Mouse (Mus musculus) stomach, embryonic 16.5 days (tissue): ENCODE measurements around the gene Rimbp2. TPM values are rescaled to one million over a fixed set of nuclear protein-coding genes. Genes with fewer than 3 reads are reported as not detected.
A peak's percentile ranks its signal among the peaks of the same experiment; 100 is the strongest.
"Not testable (repeated sequence)": the region's sequence is repeated elsewhere in the genome, so short reads cannot be mapped to it uniquely, and the experiment has no call there.

Source experiments
- ATAC-seq: fragments of 200-750 bp; cut with Nextera tagmentation; 2 replicates; pipeline ENCODE4 v1.8.0; 2017; ENCODE audit warnings: moderate number of reproducible peaks, moderate TSS enrichment; ENCODE audit not compliant: insufficient read depth, low FRiP score
- H3K27ac ChIP-seq: fragments of 300-500 bp; sonication (generic); 2 replicates; pipeline ENCODE4 v1.5.1; 2014; ENCODE audit warnings: low read length
- H3K27me3 ChIP-seq: fragments of 300-500 bp; sonication (generic); 2 replicates; pipeline ENCODE4 v1.6.1; 2014; ENCODE audit warnings: low read length, control low read depth, mixed read lengths; ENCODE audit not compliant: control insufficient read depth, insufficient read depth
- H3K36me3 ChIP-seq: fragments of 300-500 bp; sonication (generic); 2 replicates; pipeline ENCODE4 v1.6.1; 2014; ENCODE audit warnings: low read length; ENCODE audit not compliant: control insufficient read depth, insufficient read depth
- H3K4me1 ChIP-seq: fragments of 300-500 bp; sonication (generic); 2 replicates; pipeline ENCODE4 v1.6.1; 2014; ENCODE audit warnings: low read length, control low read depth, mixed read lengths; ENCODE audit not compliant: control insufficient read depth, insufficient read depth
- H3K4me2 ChIP-seq: fragments of 300-500 bp; sonication (generic); 2 replicates; pipeline ENCODE4 v1.6.1; 2014; ENCODE audit warnings: low read depth, low read length, mixed read lengths
- H3K4me3 ChIP-seq: fragments of 300-500 bp; sonication (generic); replicated peaks from 2 replicates; pipeline ENCODE4 v1.5.1; 2014; ENCODE audit warnings: mild to moderate bottlenecking, low read length
- H3K9ac ChIP-seq: fragments of 300-500 bp; sonication (generic); 2 replicates; pipeline ENCODE4 v1.6.1; 2014; ENCODE audit warnings: low read length
- H3K9me3 ChIP-seq: fragments of 300-500 bp; sonication (generic); replicated peaks from 2 replicates; pipeline ENCODE4 v1.6.1; 2016; ENCODE audit warnings: low read length, control low read depth; ENCODE audit not compliant: control insufficient read depth
- WGBS: fragments of 180-500 bp; shearing (Covaris S2); extraction: QIAGEN DNeasy Blood & Tissue Kit; methylation state at CpG from one replicate; pipeline ENCODE4 v1.1.7; 2014; 5-methylcytosine and 5-hydroxymethylcytosine counted together
- polyA plus RNA-seq: library from polyadenylated mRNA; unstranded; fragments of >200 nt; fragmentation: Nextera tagmentation; extraction: Ambion mirVana; gene quantifications from 2 replicates; pipeline ENCODE4 v1.2.1, GENCODE M21; 2015

Rimbp2 gene
- polyA plus RNA-seq, 1 experiment from 2014 or later, result 0.39 TPM

DNA sequence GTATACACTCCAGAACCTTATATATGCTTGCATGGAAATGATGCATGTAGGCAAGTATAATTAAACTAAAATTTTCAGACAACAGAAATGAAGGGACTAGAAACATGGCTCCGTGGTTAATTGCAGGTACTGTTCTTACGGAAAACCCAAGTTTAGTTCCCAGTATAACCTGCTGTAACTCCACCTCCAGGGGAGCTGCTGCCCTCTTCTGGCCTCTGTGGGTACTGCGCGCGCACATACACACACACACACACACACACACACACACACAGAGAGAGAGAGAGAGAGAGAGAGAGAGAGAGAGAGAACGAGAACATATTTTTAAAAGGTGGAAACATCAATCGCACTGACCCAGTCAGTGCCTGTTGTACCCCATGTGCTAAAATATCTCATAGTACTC, 25.7 kb upstream of the Rimbp2 start:
- Histone ChIP-seq H3K9me3 (no peaks in the 10 kb centered on the region), H3K27ac (no peak overlapping the region), H3K9ac (no peak overlapping the region), H3K4me3 (no peak overlapping the region), H3K4me2 (no peak overlapping the region), H3K36me3 (no peaks in the 10 kb centered on the region), H3K27me3 (no peaks in the 10 kb centered on the region), H3K4me1 (no peaks in the 10 kb centered on the region)
- ATAC-seq, result no peak
- 99% methylated on average over 7 of the region's 7 CpGs for WGBS

DNA sequence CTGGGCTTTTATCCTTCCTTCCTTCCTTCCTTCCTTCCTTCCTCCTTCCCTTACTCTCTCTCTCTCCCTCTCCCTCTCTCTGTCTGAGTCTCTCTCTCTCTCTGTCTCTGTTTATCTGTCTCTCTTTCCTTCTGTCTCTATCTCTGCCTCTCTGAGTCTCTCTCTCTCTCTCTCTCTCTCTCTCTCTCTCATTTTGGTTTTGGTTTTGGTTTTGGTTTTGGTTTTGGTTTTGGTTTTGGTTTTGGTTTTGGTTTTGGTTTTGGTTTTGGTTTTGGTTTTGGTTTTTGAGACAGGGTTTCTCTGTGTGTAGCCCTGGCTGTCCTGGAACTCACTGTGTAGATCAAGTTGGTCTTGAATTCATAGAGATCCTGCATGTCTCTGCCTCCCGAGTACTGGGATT, 24.2 kb upstream of the Rimbp2 start:
- H3K27me3 ChIP-seq, H3K4me2 ChIP-seq, H3K4me3 ChIP-seq, H3K9me3 ChIP-seq, ATAC-seq, H3K27ac ChIP-seq, H3K4me1 ChIP-seq, H3K36me3 ChIP-seq, H3K9ac ChIP-seq: not testable (repeated sequence)
- WGBS, result 60% methylated on average over 1 of the region's 1 CpGs

DNA sequence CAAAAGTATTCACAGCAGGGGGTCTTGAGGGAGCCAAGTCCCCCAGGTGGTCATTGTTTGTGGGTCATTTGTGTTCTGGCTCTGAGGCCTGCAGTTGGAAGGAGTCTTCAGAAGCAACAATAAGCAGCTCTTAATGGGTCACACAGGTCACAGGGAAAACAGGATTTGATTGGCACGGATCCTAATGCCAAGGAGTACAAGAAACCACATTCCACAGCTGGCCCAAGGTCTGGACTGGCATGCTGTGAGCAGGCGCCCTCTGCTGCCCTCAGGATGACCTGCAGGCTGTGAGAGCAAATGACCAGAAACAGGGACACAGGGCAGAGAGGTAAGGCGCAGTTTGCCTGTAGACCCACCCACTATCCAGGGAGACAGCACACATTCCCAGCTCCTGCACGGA, 23.0 kb upstream of the Rimbp2 start:
- 31% methylated on average over 4 of the region's 4 CpGs for WGBS
- H3K27ac ChIP-seq, result no peak overlapping the region

DNA sequence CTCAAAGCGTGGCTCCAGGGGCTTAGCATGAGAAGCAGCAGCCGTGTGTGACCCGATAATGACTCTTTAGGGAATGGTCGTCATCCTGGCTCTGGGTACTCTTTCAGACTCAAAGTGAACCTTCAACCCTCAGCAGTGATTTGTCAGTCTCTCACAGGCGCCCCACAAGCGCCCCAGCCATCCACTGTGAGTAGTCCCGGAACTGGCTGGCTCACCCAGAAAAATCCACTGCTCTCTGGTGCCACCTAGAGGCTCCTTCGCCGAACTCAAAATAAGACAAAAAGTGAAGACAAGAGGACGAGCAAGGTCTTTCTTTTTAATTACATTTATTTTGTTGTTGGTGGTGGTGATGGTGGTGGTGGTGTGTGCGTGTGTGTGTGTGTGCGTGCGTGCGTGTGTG, 18.0 kb upstream of the Rimbp2 start:
- Histone ChIP-seq H3K36me3 (no peaks in the 10 kb centered on the region), H3K27me3 (no peaks in the 10 kb centered on the region), H3K27ac (no peak overlapping the region), H3K4me1 (no peaks in the 10 kb centered on the region), H3K9ac (no peak overlapping the region), H3K9me3 (no peaks in the 10 kb centered on the region), H3K4me3 (no peak overlapping the region), H3K4me2 (peak overlapping the region; percentile 24; the same call in 1 of the 2 replicates)
- 19% methylated on average over 14 of the region's 14 CpGs for WGBS
- ATAC-seq, result no peak

More for the DNA sequence above, 23.0 kb upstream of the Rimbp2 start:
- no peak overlapping the region for H3K9ac ChIP-seq
- no peak overlapping the region for H3K4me2 ChIP-seq
- no peaks in the 10 kb centered on the region for H3K9me3 ChIP-seq
- no peaks in the 10 kb centered on the region for H3K4me1 ChIP-seq
- no peaks in the 10 kb centered on the region for H3K27me3 ChIP-seq
- ATAC-seq, result no peak
- no peak overlapping the region for H3K4me3 ChIP-seq
- H3K36me3 ChIP-seq, result no peaks in the 10 kb centered on the region

DNA sequence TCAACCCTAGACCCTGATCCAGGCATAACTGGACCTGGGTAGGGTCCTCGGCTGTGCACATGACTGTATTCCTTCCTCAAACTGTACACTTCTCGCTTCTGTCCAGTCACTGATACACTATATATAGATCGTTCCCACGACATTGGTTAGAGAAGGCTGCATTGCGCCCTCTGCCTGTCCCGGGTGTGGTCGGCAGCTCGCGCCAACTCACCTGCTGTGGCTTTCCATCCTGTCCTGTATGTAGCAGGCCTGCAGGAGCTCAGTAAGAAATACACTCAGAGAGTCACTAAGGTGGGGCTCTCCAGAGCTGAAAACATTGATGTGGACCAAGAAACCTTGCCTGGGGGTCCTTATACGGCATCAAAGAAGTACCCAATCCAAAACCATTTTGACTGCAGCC, 17.6 kb upstream of the Rimbp2 start:
- WGBS, result 68% methylated on average over 10 of the region's 10 CpGs

DNA sequence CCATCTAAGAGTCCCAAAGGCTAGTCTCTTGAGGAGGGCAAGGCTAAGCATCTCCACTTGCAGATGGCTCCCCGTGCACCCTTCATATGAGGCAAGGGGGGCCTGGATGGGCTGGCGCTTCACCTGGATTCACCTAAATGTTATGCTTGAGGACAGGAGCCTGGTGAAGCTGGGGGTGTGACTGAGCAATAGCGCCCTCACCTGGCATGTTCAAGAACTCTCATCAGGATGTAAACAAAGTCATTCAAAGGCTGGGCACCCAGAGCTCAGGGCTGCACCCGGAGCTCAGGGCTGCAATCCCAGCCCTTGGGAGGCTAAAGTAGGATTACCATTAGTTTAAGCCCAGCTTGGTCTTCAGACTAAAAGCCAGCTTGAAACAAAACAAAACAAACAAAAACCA, 11.1 kb upstream of the Rimbp2 start:
- Histone ChIP-seq H3K4me1 (no peaks in the 10 kb centered on the region), H3K9ac (no peak overlapping the region), H3K36me3 (no peaks in the 10 kb centered on the region), H3K4me2 (no peak overlapping the region), H3K27ac (no peak overlapping the region), H3K4me3 (no peak overlapping the region), H3K27me3 (no peaks in the 10 kb centered on the region), H3K9me3 (peaks cover 12% of the 10 kb centered on the region; the same call in 1 of the 2 replicates)
- 53% methylated on average over 4 of the region's 4 CpGs for WGBS
- ATAC-seq, result no peak

More for the DNA sequence above, 17.6 kb upstream of the Rimbp2 start:
- no peaks in the 10 kb centered on the region for H3K36me3 ChIP-seq
- no peaks in the 10 kb centered on the region for H3K4me1 ChIP-seq
- no peak overlapping the region for H3K4me3 ChIP-seq
- no peak for ATAC-seq
- peak overlapping the region; percentile 24; the same call in 1 of the 2 replicates for H3K4me2 ChIP-seq
- no peaks in the 10 kb centered on the region for H3K27me3 ChIP-seq
- H3K9ac ChIP-seq, result no peak overlapping the region
- no peaks in the 10 kb centered on the region for H3K9me3 ChIP-seq
- no peak overlapping the region for H3K27ac ChIP-seq

DNA sequence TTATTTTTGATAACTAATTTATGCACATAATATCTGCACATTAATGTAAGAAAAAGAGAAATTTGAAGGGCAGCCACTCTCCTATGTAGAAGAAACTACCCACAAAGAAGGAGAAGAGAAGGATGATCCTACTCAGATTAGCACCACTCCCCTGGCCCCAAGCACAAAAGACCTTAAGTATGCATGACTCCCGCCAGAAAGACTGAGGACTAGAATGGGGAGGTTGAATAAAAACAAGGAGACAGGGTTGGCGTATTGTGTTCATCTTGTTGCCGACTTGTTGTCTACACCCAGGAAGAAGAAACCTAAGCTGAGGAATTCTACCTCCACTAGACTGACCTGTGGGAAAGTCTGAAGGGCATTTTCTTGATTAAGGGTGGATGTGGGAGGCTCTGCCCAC, 5.6 kb upstream of the Rimbp2 start:
- H3K27ac ChIP-seq, result no peak overlapping the region
- ATAC-seq, result no peak
- 85% methylated on average over 3 of the region's 3 CpGs for WGBS
- no peak overlapping the region for H3K4me2 ChIP-seq
- no peaks in the 10 kb centered on the region for H3K27me3 ChIP-seq
- no peaks in the 10 kb centered on the region for H3K4me1 ChIP-seq
- peaks cover 12% of the 10 kb centered on the region; the same call in 1 of the 2 replicates for H3K9me3 ChIP-seq
- no peak overlapping the region for H3K9ac ChIP-seq
- H3K36me3 ChIP-seq, result no peaks in the 10 kb centered on the region
- no peak overlapping the region for H3K4me3 ChIP-seq

DNA sequence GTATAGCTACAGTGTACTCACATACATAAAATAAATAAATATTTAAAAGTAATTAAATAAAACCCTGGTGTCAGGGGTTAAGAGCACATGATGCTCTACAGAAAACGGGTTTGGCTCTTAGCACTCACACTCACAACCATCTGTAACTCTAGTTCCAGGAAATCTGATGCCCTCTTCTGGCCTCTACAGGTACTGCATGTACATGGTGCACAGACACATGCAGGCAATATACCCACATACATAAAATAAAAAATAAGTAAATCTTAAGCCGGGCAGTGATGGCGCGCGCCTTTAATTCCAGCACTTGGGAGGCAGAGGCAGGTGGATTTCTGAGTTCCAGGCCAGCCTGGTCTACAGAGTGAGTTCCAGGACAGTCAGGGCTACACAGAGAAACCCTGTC, 1.1 kb upstream of the Rimbp2 start:
- not testable (repeated sequence) for ATAC-seq, H3K9me3 ChIP-seq, H3K27me3 ChIP-seq, H3K4me2 ChIP-seq, H3K4me3 ChIP-seq, H3K27ac ChIP-seq, H3K9ac ChIP-seq, H3K4me1 ChIP-seq, H3K36me3 ChIP-seq
- 85% methylated on average over 5 of the region's 5 CpGs for WGBS

DNA sequence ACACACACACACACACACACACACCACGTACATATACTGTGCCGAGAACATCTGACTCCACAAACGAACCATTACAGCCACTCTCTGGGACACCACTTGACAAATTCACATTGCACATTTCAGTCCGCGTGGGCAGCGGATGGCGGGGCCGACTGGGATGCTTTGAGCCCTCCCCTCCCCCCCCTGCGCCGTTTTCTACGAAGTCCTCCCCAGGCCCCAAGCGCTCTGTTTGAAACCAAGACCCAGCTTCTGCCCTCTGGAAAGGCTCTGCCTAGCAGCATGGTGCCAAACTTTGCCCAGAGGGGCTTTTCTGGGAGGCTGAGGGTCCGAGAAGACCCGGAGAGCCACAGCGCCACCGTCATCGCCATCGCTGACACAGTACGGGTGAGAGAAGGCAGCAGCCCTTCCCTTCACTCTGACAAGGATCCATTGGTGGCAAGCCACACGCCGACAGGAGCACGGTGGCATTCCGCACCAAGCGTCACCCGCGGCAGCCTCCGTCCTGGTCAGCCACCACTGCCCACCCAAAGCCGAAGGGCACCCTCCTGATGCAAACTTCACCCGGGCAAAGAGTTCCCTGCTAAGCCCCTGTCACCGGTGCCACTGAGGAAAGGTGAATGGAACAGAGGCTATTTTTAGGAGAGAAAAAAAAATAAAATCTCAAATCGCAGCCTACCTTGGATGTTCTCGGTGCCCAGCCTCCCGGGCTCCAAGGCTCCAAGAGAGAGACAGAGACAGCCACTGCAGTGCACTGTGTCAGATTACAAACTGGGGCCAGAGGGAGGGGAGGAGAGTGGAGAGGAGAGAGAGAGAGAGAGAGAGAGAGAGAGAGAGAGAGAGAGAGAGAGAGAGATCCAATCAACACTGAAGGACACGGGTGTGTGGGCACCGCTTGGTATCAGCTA, 743 bp downstream of the Rimbp2 start:
- Histone ChIP-seq H3K4me1 (no peaks in the 10 kb centered on the region), H3K4me3 (peak overlapping the region; percentile 26), H3K9me3 (no peaks in the 10 kb centered on the region), H3K27me3 (peaks cover 2% of the 10 kb centered on the region; the same call in 1 of the 2 replicates), H3K4me2 (peak overlapping the region; percentile 50), H3K36me3 (no peaks in the 10 kb centered on the region), H3K9ac (0 out of 2 replicates have a peak overlapping the region, but pooled peaks have one; percentile 7), H3K27ac (no peak overlapping the region)
- 2% methylated on average over 35 of the region's 35 CpGs for WGBS
- ATAC-seq, result no peak
